Mouse (Mus musculus) cerebellum, adult 2 months (tissue): Measurements from ENCODE around the gene Dusp8. TPM values are rescaled to one million over a fixed set of nuclear protein-coding genes. Genes with fewer than 3 reads are reported as not detected.

Experiments
- DNase-seq, 2 experiments: peaks; one replicate each; pipeline ENCODE4 v3.0.0; 2021
- H3K27ac ChIP-seq: fragments of 200-500 bp; 2 replicates; pipeline ENCODE4 v1.5.1; 2012; ENCODE audit warnings: low read length, control low read depth, inconsistent platforms; ENCODE audit not compliant: insufficient read depth
- H3K27me3 ChIP-seq: fragments of 200-500 bp; 2 replicates; pipeline ENCODE4 v1.6.1; 2012; ENCODE audit warnings: inconsistent platforms, mild to moderate bottlenecking, low read length, moderate library complexity; ENCODE audit not compliant: control insufficient read depth, insufficient read depth
- H3K4me1 ChIP-seq: fragments of 200-500 bp; 2 replicates; pipeline ENCODE4 v1.6.1; 2011; ENCODE audit warnings: low read length; ENCODE audit not compliant: control insufficient read depth, insufficient read depth
- H3K4me3 ChIP-seq: fragments of 200-500 bp; replicated peaks from 2 replicates; pipeline ENCODE3; 2011; ENCODE audit warnings: mild to moderate bottlenecking, low read depth, low read length, control low read depth; ENCODE audit not compliant: insufficient read depth
- CTCF ChIP-seq: fragments of 200-500 bp; IDR thresholded peaks from 2 replicates; pipeline ENCODE4 v1.5.1; 2011; ENCODE audit warnings: low read depth, mild to moderate bottlenecking, control low read depth, low read length, moderate library complexity, borderline replicate concordance; ENCODE audit not compliant: insufficient read depth
- POLR2A ChIP-seq: fragments of 200-500 bp; IDR thresholded peaks from 2 replicates; pipeline ENCODE4 v1.6.1; 2011; ENCODE audit warnings: low read length, control low read depth, borderline replicate concordance; ENCODE audit not compliant: insufficient read depth
- WGBS: fragments of 180-500 bp; shearing (Covaris S2); methylation state at CpG from one replicate; pipeline ENCODE4 v1.1.7; 2018; 5-methylcytosine and 5-hydroxymethylcytosine counted together
- polyA plus RNA-seq: library from polyadenylated mRNA; depleted of rRNA; stranded (reverse); fragments of >200 nt; gene quantifications from 2 replicates; pipeline ENCODE4 v1.2.3, GENCODE M21; 2012

Dusp8 gene
- polyA plus RNA-seq, 1 experiment, result 85.8 TPM

DNA sequence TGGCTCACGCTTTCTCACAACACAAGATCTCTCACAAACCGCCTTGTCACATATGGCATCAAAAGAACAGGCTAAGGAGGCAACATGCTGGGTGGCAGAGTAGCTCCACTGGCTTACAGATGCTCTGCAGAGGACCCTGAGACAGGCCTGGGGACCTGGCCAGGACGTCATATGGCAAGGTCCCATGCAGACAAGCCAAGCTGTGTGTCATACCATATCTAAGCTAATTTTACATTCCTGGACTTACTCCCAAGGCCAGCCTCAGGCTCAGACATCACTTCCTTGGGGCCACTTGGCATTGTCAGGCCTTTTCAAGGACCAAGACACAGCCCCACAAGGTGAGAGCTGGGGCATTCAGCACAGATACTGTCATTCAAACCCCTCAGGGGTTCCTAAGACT is 40.2 kb downstream of the Dusp8 start:
- no peak for DNase-seq
- Histone ChIP-seq H3K27ac (peak overlapping the region; percentile 23; the same call in 1 of the 2 replicates), H3K27me3 (no peaks in the 10 kb centered on the region), H3K4me3 (no peak overlapping the region), H3K4me1 (peaks cover 19% of the 10 kb centered on the region)
- TF ChIP-seq CTCF (no peak), POLR2A (no peak)
- 25% methylated on average over 3 of the region's 3 CpGs for WGBS

- Histone ChIP-seq H3K4me1 (peaks cover 3% of the 10 kb centered on the region), H3K27me3 (no peaks in the 10 kb centered on the region), H3K4me3 (no peak overlapping the region), H3K27ac (no peak overlapping the region)
- no peak for TF ChIP-seq POLR2A
- TF ChIP-seq CTCF, result no peak
- DNase-seq, result no peak
These were observed 45.1 kb downstream of the Dusp8 start for GRCm38 (mm10) chr7:142050536-142050935.

DNA sequence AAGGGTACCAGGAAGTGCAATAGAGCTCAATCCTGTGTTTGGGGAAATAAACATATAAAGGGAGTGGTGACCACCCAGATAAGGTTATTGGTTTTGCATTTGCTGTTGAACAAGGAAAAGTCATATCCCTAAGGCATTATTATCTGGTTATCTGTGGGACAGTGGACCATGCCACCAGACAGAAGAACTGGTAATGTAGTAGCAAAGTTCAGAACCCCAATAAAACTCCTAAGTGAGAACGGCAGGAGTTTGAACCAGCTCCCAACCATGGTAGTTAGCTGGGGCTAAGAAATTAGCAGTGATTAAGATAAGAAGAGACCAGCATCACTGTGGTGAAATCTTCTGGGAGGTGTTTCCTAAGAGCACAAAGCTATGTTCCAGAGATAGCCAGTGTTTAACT is 49.7 kb downstream of the Dusp8 start:
- H3K27me3 ChIP-seq, result no peaks in the 10 kb centered on the region
- WGBS, result 98% methylated on average over 1 of the region's 1 CpGs
- no peak overlapping the region for H3K27ac ChIP-seq
- H3K4me1 ChIP-seq, result peaks cover 2% of the 10 kb centered on the region; the same call in 1 of the 2 replicates
- TF ChIP-seq CTCF (no peak), POLR2A (no peak)
- no peak overlapping the region for H3K4me3 ChIP-seq
- DNase-seq, result no peak

DNA sequence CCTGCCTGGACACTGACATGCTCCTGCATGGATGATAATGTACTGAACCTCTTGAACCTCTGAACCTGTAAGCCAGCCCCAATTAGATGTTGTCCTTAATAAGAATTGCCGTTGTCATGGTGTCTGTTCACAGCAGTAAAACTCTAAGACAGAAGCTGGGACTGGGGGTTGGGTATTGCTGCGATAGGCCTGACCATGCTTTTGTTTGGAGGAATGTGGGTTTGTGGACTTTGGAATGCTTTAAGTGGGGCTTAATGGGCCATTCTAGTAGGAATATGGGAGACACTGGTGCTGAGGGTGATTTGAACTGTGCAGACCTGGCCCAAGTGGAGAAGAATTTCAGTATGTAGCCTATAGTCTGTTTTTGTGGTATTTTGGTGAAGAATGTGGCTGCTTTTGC is 50.3 kb downstream of the Dusp8 start:
- DNase-seq, result no peak
- Histone ChIP-seq H3K4me3 (no peak overlapping the region), H3K27ac (no peak overlapping the region), H3K4me1 (peaks cover 2% of the 10 kb centered on the region; the same call in 1 of the 2 replicates), H3K27me3 (no peaks in the 10 kb centered on the region)
- 60% methylated on average over 2 of the region's 2 CpGs for WGBS
- TF ChIP-seq POLR2A, result no peak
- TF ChIP-seq CTCF, result no peak

DNA sequence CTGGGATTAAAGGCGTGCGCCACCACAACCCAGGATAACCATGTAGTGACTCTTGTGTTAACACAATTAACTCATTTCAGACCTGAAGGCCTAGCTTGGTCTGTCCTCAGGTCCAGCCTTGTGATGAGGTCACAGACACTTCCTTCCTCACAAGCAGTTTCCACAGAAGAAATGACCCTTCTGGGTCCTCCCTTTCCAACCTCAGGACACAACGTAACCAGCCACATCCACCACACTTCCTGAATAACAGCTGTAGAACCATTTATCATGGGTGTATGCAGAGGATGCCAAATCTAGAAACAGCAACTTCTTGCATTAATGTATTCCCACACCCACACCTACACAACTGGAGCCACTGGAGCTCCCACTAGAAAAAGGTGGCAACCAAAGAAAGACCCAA is 54.9 kb downstream of the Dusp8 start:
- Histone ChIP-seq H3K4me1 (peaks cover 13% of the 10 kb centered on the region), H3K27me3 (no peaks in the 10 kb centered on the region), H3K27ac (no peak overlapping the region), H3K4me3 (no peak overlapping the region)
- DNase-seq, result no peak
- TF ChIP-seq CTCF, result no peak
- TF ChIP-seq POLR2A, result no peak
- WGBS, result 96% methylated on average over 3 of the region's 3 CpGs

- peak; percentile 65 to 74 for DNase-seq
- no peak overlapping the region for H3K4me3 ChIP-seq
- H3K27me3 ChIP-seq, result no peaks in the 10 kb centered on the region
- 80% methylated on average over 4 of the region's 4 CpGs for WGBS
- H3K4me1 ChIP-seq, result peaks cover 35% of the 10 kb centered on the region
- no peak overlapping the region for H3K27ac ChIP-seq
- TF ChIP-seq CTCF, result peak; percentile 83
- no peak for TF ChIP-seq POLR2A
These were observed 58.0 kb downstream of the Dusp8 start for GRCm38 (mm10) chr7:142037553-142038170.

DNA sequence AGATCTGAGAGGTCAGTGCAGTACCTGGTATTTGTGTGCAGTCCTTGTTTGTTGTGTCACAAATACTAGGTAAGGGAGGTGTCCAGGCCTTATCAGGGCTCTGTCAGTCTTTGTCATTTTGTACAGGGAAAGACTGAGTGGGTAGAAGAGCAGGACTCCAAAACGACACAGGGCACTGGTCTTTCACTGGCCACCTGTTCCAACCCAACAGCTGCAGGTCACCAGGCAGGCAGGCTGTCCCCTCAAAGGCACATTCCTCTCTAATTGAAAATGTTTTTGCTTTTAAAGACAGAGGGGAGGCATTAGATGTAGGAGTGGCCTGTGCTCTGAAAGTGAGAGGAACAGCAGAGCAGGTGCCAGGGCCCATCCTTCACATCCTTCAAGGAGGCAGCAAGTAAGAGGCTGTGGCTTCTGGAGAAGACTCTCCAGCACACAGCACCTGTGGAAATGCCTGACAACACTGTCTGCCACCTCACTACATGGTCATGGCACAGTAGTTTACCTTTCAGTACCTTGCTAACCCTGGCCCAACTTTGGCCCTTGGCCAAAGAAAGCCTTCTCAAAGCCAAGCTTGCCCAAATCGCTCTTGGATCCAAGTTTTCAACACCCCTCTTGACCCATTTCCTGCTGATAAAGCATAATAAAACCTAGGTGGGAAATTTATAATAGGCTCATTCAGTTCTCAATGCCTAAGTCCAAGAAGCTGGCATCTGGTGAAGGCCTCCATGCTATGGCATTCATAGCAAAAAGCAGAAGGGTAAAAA is 60.4 kb downstream of the Dusp8 start:
- Histone ChIP-seq H3K4me3 (no peak overlapping the region), H3K4me1 (peaks cover 38% of the 10 kb centered on the region), H3K27ac (no peak overlapping the region), H3K27me3 (no peaks in the 10 kb centered on the region)
- no peak for DNase-seq
- WGBS, result 19% methylated on average over 2 of the region's 2 CpGs
- TF ChIP-seq CTCF (no peak), POLR2A (no peak)

DNA sequence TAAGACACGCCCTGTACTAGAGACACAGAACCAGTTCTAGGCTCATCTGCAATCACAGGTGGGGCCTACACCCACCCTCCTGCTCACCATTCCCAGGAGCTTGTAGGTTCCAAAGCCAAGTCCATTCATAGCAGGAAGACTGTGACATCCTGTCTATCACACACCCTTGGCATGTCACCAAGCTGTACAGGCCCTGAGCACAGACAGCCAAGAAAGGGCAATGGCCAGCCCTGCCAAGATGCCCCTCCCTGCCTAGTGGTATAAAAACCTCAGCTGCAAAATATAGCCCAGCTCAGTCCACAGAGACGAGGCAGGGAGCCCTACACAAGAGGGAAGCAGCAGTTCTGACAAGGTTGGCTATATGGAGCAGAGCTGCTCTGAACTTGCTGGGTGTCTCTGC is 61.4 kb downstream of the Dusp8 start:
- Histone ChIP-seq H3K4me3 (no peak overlapping the region), H3K27ac (peak overlapping the region; percentile 34; the same call in 1 of the 2 replicates), H3K4me1 (peaks cover 38% of the 10 kb centered on the region), H3K27me3 (no peaks in the 10 kb centered on the region)
- 15% methylated on average over 2 of the region's 2 CpGs for WGBS
- DNase-seq, result peak; percentile 62 to 76
- TF ChIP-seq CTCF (no peak), POLR2A (no peak)
